Mouse (Mus musculus): ENCODE measurements around the gene Cntn1. TPM values are rescaled to one million over a fixed set of nuclear protein-coding genes. Genes with fewer than 3 reads are reported as not detected.
A peak's percentile ranks its signal among the peaks of the same experiment; 100 is the strongest.
"Not testable (repeated sequence)": the region's sequence is repeated elsewhere in the genome, so short reads cannot be mapped to it uniquely, and the experiment has no call there.

Cntn1 gene
- polyA plus RNA-seq, 1 experiment from 2014 or later, result 47.9 TPM

DNA sequence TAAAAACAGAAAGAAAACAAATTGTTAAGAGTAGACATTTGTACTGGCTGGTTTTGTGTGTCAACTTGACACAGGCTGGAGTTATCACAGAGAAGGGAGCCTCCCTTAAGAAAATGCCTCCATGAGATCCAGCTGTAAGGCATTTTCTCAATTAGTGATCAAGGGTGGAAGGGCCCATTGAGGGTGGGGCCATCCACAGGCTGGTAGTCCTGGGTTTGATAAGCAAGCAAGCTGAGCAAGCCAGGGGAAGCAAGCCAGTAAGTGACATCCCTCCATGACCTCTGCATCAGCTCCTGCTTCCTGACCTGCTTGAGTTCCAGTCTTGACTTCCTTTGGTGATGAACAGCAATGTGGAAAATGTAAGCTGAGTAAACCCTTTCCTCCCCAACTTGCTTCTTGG lies 297.5 kb downstream of the Cntn1 start:
- H3K4me3 ChIP-seq (replicated peaks; ENCODE audit: low read depth, low read length); H3K36me3 ChIP-seq (ENCODE audit: control insufficient read depth, insufficient read depth, low read length); ATAC-seq (ENCODE audit: low FRiP score, low TSS enrichment); H3K27me3 ChIP-seq (ENCODE audit: control insufficient read depth, insufficient read depth, low read length); H3K4me1 ChIP-seq (ENCODE audit: control insufficient read depth, insufficient read depth, low read length); DNase-seq; H3K4me2 ChIP-seq (ENCODE audit: low read length); H3K27ac ChIP-seq (replicated peaks; ENCODE audit: low read depth, low read length); H3K9ac ChIP-seq (replicated peaks; ENCODE audit: low read length); H3K9me3 ChIP-seq (ENCODE audit: control insufficient read depth, low read length): not testable (repeated sequence)

DNA sequence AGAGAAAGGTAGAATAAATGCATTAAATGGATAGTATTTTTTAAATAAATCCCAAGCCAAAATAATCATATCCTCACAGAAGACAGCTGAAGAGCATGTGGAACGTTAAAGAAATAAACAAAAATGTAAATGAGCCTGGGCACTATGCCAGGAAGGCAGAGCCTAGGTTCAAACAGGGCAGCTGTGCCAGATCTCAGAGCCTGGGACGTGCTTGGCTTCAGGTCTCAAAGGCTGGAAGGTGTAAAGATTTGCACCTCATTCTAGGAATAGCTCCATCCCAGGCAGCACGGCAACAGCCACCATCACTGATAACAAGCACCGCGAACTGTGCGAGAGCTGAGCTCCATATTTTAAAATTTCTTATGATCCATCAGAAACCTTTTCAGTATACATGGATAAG lies 313.2 kb downstream of the Cntn1 start:
- 69% methylated on average over 6 of the region's 6 CpGs for WGBS
- H3K36me3 ChIP-seq (ENCODE audit: control insufficient read depth, insufficient read depth, low read length), result no peaks in the 10 kb centered on the region
- H3K9ac ChIP-seq (replicated peaks; ENCODE audit: low read length), result no peak overlapping the region
- H3K4me2 ChIP-seq (ENCODE audit: low read length), result no peak overlapping the region
- no peaks in the 10 kb centered on the region for H3K4me1 ChIP-seq (ENCODE audit: control insufficient read depth, insufficient read depth, low read length)
- H3K9me3 ChIP-seq (ENCODE audit: control insufficient read depth, low read length), result no peaks in the 10 kb centered on the region
- no peaks in the 10 kb centered on the region for H3K27me3 ChIP-seq (ENCODE audit: control insufficient read depth, insufficient read depth, low read length)
- H3K4me3 ChIP-seq (replicated peaks; ENCODE audit: low read depth, low read length), result no peak overlapping the region
- H3K27ac ChIP-seq (replicated peaks; ENCODE audit: low read depth, low read length), result no peak overlapping the region
- ATAC-seq (ENCODE audit: low FRiP score, low TSS enrichment) (no peak), DNase-seq (peak; percentile 70)

DNA sequence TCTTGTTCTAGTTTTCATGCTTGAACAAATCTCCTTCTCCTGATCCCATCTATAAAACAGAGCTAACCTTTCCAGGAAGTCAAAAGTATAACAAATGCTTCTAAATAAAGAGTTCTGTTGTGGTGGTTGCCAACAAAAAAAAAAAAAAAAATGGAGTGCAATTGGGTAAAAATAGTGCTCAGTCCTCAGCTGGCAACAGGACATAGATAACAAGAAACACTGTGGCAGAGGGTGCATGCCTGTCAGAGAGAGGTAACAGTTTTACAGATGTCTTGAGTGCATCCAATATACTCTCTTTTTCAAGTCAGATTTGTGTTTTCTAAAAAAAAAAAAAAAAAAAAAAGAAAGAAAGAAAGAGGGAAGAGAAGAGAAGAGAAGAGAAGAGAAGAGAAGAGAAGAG lies 313.6 kb downstream of the Cntn1 start:
- ATAC-seq (ENCODE audit: low FRiP score, low TSS enrichment), result no peak
- Histone ChIP-seq H3K9ac (replicated peaks; ENCODE audit: low read length) (no peak overlapping the region), H3K4me3 (replicated peaks; ENCODE audit: low read depth, low read length) (no peak overlapping the region), H3K4me2 (ENCODE audit: low read length) (no peak overlapping the region), H3K4me1 (ENCODE audit: control insufficient read depth, insufficient read depth, low read length) (no peaks in the 10 kb centered on the region), H3K9me3 (ENCODE audit: control insufficient read depth, low read length) (no peaks in the 10 kb centered on the region), H3K27ac (replicated peaks; ENCODE audit: low read depth, low read length) (no peak overlapping the region), H3K27me3 (ENCODE audit: control insufficient read depth, insufficient read depth, low read length) (no peaks in the 10 kb centered on the region), H3K36me3 (ENCODE audit: control insufficient read depth, insufficient read depth, low read length) (no peaks in the 10 kb centered on the region)
- no peak for DNase-seq

Other genes with a start within 250 kb of the Cntn1 start
- not detected in 2 replicates for gene Smgc, start 212.9 kb upstream of the Cntn1 start, polyA plus RNA-seq (2014; fragmentation: Nextera tagmentation; extraction: Ambion mirVana)